Mouse (Mus musculus) liver, adult 2 months (tissue): Measurements from ENCODE around the gene Zfp607b.

Experiments
- CTCF ChIP-seq: fragments of 200-500 bp; IDR thresholded peaks from 2 replicates; pipeline ENCODE4 v1.5.1; 2011; ENCODE audit warnings: low read depth, low read length, control low read depth
- POLR2A ChIP-seq: fragments of 200-500 bp; IDR thresholded peaks from 2 replicates; pipeline ENCODE4 v1.6.1; 2011; ENCODE audit warnings: low read length, control low read depth; ENCODE audit not compliant: insufficient read depth; ENCODE audit errors: extremely low read depth

DNA sequence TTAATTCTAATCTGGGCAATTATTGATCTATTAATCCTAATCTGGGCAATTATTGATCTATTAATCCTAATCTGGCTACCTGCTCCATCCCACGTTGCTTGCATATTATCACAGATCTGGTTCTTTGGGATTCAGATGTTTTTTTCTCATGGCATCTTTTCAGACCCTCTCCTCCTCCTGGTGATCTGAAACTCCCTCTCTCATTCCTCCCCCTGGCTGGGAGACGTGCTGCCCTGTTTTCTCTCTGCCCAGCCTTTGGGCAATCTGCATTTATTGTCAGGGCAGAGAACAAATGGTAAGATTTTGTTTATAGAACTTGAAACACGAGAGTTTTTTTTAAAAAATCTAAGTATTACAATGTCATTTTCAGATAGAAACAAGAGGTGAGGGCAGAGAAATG lies 1.3 kb upstream of the Zfp607b start:
- no peak for TF ChIP-seq CTCF
- TF ChIP-seq POLR2A, result no peak
